Mouse (Mus musculus) brain, embryonic 14.5 days (tissue): ENCODE measurements around the gene Trpm3. TPM values are rescaled to one million over a fixed set of nuclear protein-coding genes. Genes with fewer than 3 reads are reported as not detected.

Source experiments
- DNase-seq: peaks from one replicate; pipeline ENCODE4 v3.0.0-alpha.2; 2011; ENCODE audit warnings: low read depth
- CTCF ChIP-seq: fragments of 200-500 bp; IDR thresholded peaks from 2 replicates; pipeline ENCODE4 v1.5.1; 2012; ENCODE audit warnings: inconsistent platforms, mild to moderate bottlenecking, moderate library complexity, borderline replicate concordance; ENCODE audit not compliant: insufficient read depth, insufficient read length; ENCODE audit errors: extremely low read depth
- POLR2A ChIP-seq: fragments of 200-500 bp; IDR thresholded peaks from 2 replicates; pipeline ENCODE4 v1.6.1; 2012; ENCODE audit warnings: mild to moderate bottlenecking, inconsistent platforms, borderline replicate concordance; ENCODE audit not compliant: poor library complexity, insufficient read depth, insufficient read length, severe bottlenecking; ENCODE audit errors: extremely low read depth
- polyA plus RNA-seq: library from polyadenylated mRNA; depleted of rRNA; stranded (reverse); fragments of >200 nt; gene quantifications from 2 replicates; pipeline ENCODE4 v1.2.3, GENCODE M21; 2012

The Trpm3 gene
- polyA plus RNA-seq, 1 experiment = 27.7 TPM

GRCm38 (mm10) chr19:22503469-22503868 lies 364.6 kb downstream of the Trpm3 start:
- TF ChIP-seq POLR2A (no peak), CTCF (no peak)
- no peak for DNase-seq

- no peak for TF ChIP-seq CTCF
- no peak for TF ChIP-seq POLR2A
- DNase-seq = peak; percentile 58
These were observed 379.7 kb downstream of the Trpm3 start for GRCm38 (mm10) chr19:22518508-22518907.

GRCm38 (mm10) chr19:22527944-22528343 lies 389.1 kb downstream of the Trpm3 start:
- DNase-seq = no peak
- no peak for TF ChIP-seq CTCF
- no peak for TF ChIP-seq POLR2A

- DNase-seq = no peak
- TF ChIP-seq POLR2A = no peak
- TF ChIP-seq CTCF = no peak
These were observed 404.3 kb downstream of the Trpm3 start for GRCm38 (mm10) chr19:22542990-22543709.

GRCm38 (mm10) chr19:22552179-22552578 lies 413.3 kb downstream of the Trpm3 start:
- TF ChIP-seq POLR2A (no peak), CTCF (peak; percentile 72)
- peak; percentile 75 for DNase-seq

GRCm38 (mm10) chr19:22554421-22554941 lies 415.6 kb downstream of the Trpm3 start:
- TF ChIP-seq POLR2A (no peak), CTCF (no peak)
- peak; percentile 68 for DNase-seq

GRCm38 (mm10) chr19:22572396-22572795 lies 433.6 kb downstream of the Trpm3 start:
- no peak for TF ChIP-seq CTCF
- TF ChIP-seq POLR2A = no peak
- no peak for DNase-seq

GRCm38 (mm10) chr19:22572849-22573248 lies 434.0 kb downstream of the Trpm3 start:
- TF ChIP-seq POLR2A (no peak), CTCF (no peak)
- no peak for DNase-seq

- TF ChIP-seq CTCF (no peak), POLR2A (no peak)
- DNase-seq = no peak
These were observed 443.4 kb downstream of the Trpm3 start for GRCm38 (mm10) chr19:22582120-22582745.

- no peak for DNase-seq
- TF ChIP-seq POLR2A (no peak), CTCF (no peak)
These were observed 455.6 kb downstream of the Trpm3 start for GRCm38 (mm10) chr19:22594492-22594891.

GRCm38 (mm10) chr19:22595246-22595645 lies 456.4 kb downstream of the Trpm3 start:
- TF ChIP-seq POLR2A (no peak), CTCF (no peak)
- peak; percentile 91 for DNase-seq
